Mouse (Mus musculus): ENCODE data around the gene Ceacam10. TPM values are rescaled to one million over a fixed set of nuclear protein-coding genes. Genes with fewer than 3 reads are reported as not detected.
A peak's percentile ranks its signal among the peaks of the same experiment; 100 is the strongest.
"Not testable (repeated sequence)": the region's sequence is repeated elsewhere in the genome, so short reads cannot be mapped to it uniquely, and the experiment has no call there.

Gene Ceacam10
- not detected for total RNA-seq (2021)
- long read RNA-seq: 0 reads

DNA sequence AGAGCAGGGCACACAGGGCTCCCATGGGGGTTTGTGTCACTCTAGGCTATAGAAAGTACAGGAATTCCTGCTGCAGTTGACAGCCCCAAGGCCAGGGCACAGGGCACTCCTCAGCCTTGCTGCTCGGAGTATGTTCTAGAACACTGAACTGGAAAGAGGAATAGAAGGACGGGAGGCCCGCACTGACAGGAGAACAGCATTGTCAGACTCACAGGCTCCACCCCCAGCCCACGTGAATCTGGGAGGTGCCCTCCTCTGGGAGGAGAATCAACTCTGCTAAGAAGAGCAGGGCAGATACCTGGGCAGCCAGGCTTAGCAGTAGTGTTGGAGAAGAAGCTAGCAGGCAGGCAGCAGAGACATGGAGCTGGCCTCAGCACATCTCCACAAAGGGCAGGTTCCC, at the start of gene Ceacam10:
TSS of gene Ceacam10 (plus strand) at position 289 of the 400 bp plus-strand sequence.
- not testable (repeated sequence) for DNase-seq (ENCODE audit: low spot score in 2 of 2)

DNA sequence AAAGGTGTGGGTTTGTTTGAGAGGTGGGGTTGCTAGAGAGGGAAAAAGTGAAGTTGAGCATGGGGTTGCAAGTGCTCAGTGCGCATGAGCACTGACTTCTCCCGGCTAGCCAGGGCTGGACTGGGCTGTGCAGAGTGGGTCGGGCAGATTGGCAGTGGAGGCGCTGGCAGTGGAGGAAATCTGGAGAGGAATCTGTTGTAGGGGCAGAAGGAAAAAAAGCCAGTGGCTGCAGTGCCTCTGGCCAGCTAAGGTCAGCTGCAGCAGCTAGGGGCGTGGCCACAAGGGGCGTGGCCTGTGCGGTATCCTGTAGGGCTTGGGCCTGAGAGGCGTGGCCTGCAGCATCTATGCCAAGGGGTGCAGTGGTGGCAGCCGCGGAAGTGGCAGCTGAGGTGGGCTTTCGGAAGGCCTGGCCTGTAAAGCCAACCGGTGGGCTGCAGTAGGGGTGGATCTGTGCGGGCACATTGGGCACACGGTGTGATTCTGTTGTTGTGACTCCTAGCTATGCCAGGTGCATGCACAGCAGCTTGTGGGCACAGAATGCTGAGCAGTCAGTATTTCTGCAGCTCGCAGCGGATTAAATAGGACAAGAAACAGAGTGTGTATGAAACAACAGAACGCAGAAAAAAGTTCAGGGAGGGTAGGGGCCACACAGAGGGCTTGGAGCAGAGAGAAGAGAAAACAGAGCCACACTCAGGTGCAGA, 40.9 kb upstream of the Ceacam10 start:
- no peak for DNase-seq (ENCODE audit: low spot score in 2 of 2)

DNA sequence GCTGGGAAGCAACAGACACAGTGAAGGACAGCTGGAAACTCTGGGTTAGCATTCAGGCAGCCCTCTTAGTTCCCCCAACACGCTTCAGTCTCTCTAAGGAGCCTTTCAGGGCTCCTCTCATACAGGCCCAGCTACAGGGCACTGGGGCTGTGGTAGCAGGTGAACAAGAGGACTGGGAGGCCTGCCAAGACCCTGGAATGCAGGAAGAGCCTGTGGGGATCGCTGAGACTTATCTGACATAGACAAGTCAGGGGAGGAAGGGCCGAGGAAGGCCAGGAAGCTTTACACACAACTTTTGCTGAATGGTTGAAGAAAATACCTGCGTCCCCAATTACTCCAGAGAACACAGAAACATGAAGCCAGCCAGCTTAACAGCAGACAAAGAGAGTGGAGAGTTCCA, 26.3 kb upstream of the Ceacam10 start:
- DNase-seq (ENCODE audit: low spot score in 2 of 2): no peak

DNA sequence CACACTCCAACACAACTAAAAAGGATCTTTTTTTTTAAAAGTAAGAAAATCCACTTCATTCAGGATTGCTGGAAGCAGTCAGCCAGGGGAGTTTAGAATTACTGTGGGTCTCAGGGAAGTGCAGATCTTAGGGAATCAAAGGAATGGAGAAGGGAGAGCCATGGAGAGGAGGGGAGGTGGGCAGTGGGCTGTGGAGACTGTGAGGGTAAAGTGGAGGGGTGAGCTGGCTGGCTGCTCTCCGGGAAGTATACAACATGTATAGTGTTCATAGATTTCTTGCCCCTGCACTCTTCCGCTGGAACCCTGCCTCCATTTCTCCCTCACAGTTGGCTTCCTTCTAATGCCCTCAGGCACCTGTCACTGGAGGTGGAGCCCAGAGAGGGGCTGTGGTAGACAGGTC, 25.4 kb upstream of the Ceacam10 start:
- DNase-seq (ENCODE audit: low spot score in 2 of 2): no peak

DNA sequence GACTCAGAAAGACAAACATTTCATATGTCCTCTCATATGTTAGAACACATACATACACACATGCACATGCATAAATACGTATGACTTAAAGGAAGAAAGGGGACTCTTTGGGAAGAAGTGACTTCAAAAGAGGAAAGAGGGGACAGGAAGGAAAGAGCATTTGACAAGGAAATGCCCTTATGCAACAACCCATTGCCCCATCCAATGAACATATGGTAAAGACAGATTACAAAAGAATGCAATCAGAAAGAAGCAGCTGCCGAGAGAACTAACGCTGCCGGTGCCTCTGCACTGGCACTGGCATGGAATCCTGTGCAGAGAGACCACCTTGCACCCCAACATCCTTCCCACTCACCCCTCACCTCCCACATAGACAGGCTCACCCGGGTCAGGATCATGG, 23.5 kb upstream of the Ceacam10 start:
- peak in 1 of 2 experiments; percentile 41 for DNase-seq (ENCODE audit: low spot score in 2 of 2)

DNA sequence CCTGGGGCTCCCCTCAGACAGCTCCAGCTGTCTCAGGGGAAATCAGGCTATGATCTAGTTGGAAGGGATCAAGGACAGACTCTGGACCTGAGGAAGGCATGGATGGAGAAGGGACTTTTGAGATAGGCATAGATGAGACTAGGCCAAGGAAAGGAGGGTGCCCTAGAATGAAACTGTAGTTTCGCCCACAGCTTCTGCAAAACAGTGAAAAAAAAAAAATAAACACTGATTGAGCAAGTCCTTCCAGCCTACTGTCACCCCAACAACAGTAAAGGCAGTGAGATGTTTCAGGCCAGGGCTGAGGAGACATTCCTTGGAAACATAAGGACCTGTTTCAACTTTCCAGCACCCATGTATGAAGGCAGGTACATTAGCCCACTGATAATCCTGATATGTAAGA, 18.5 kb upstream of the Ceacam10 start:
- DNase-seq (ENCODE audit: low spot score in 2 of 2): no peak

DNA sequence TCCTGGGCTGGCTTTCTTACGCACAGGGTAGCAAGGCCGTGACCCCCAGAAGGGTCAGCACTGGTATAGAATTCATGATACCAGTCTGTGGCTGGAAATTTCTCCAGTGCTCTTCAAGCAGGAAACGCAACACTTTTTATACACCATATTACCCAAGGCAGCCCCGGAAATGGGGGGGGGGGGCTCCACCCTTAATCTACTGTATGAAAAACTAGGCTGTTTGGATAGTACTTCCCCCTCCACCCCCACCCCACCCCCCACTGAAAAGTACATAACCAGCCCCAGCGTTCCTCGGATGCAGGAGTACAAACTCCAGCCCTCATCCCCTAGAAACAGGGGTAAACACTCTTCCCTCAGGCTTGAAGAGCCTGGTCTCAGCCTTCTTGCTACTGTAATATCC, 16.8 kb upstream of the Ceacam10 start, which contains the start of gene Cd177:
TSS of gene Cd177 (minus strand) at position 101 of the 400 bp plus-strand sequence.
- no peak for DNase-seq (ENCODE audit: low spot score in 2 of 2)

DNA sequence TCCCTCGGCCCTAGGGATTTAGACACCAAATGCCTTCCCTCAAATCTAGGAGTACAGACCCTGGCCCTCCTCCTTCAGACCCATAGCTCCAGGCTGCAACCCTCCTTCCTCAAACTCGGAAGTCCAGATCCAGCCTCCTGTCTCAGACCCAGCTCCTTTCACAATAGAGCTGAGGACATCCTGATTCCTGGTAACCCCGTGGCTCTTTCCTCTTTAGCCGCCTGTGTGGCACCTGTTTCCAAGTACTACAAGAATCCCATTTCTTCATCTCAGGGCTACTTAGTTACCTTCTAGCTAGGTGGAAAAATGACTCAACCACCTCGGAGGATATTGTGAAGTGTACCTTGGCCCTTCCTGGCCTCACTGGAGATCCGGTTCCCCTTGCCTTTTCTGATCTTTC, 15.8 kb upstream of the Ceacam10 start:
- DNase-seq (ENCODE audit: low spot score in 2 of 2): no peak

DNA sequence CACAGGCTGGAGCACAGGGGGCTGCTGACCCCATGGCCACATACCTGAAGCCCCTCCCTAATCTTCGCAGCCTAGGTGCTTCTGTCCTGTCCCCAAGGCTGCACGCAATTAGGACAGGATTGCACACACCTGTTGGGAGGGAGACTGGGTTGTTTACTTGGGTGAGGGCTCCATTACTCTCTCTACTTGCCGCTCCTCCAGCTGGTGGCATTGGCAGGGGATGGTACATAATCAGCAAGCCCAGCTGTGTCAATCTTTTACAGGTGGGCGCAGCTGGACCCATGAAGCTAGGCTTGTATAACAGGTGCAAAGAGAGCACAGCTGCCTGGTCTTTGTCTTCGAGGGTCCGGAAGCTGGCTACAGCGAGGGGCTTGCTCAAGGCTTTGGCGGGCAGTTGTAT, 14.4 kb upstream of the Ceacam10 start:
- DNase-seq (ENCODE audit: low spot score in 2 of 2): no peak

DNA sequence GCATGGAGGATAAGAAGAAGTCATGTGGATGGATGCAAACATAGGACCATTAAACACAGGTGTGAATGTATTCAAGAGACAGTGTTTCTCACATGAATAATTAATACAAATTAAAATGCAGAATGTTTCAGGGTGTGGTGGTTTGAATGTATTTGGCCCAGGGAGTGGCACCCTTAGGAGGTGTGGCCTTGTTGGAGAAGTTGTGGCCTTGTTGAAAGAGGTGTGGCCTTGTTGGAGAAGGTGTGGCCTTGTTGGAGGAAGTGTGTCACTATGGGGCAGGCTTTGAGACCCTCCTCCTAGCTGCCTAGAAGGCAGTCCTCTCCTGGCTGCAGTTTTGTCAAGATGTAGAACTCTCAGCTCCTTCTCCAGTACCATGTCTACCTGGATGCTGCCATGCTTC, 5.6 kb upstream of the Ceacam10 start:
- no peak for DNase-seq (ENCODE audit: low spot score in 2 of 2)

DNA sequence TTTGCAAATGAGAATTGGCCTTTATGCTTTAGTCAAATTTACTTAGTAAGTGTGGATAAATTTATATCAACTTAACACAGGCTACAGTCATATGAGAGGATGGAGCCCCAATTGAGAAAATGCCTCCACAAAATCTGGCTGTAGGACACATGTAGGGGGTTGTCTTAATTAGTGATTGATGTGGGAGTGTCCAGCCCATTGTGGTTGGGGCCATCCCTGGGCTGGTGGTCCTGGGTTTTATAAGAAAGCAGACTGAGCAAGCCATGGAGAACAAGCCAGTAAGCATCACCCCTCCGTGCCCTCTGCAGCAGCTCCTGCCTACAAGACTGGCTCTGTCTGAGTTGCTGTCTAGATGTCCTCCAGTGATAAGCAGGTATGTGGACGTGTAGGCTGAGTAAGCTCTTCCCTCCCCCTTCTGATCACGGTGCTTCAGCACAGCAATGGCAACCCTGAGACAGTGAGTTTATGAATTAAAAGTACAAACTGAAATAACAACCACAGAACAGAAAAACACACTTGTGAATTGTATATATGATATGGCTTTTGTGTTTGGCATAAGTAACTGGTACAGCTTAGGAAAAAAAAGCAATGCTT, 3.0 kb upstream of the Ceacam10 start:
- no peak for DNase-seq (ENCODE audit: low spot score in 2 of 2)

DNA sequence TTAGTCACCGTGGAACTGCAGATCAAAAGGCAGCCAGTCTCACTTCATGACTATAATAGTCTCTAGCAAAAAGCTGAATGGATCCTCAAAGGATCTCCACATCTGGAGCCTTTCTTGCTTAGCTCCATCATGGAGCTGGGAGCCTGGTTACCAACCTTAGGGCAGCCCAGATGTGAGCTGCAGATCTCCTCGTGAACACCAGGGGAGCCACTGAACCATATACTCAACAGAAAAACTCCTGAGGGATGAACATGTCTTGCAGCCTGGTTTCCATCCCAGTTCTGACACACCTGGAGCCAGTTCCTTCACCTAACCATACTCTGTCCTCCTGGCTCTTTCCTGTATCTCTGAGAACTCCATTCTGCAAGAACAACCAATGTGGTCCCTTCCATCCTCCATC, 861 bp upstream of the Ceacam10 start:
- no peak for DNase-seq (ENCODE audit: low spot score in 2 of 2)

DNA sequence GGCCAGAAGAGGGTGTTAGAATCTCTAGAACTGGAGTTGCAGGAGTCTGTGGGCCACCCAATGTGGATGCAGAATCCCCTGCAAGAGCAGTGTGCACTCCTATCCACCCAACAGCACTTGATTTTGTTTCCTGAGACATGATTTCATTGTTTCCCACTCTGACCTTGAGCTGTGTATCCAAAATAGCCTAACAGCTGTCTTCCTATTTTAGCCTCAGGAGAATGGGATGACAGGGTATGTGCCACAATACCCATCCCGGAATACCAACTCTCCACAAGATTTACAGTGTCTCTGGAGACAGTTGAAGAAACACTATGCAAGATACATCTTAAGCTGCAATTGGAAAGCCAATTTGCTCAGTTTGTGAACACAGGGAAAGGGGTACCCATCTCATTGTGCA, 20.9 kb downstream of the Ceacam10 start:
- DNase-seq (ENCODE audit: low spot score in 2 of 2): no peak

DNA sequence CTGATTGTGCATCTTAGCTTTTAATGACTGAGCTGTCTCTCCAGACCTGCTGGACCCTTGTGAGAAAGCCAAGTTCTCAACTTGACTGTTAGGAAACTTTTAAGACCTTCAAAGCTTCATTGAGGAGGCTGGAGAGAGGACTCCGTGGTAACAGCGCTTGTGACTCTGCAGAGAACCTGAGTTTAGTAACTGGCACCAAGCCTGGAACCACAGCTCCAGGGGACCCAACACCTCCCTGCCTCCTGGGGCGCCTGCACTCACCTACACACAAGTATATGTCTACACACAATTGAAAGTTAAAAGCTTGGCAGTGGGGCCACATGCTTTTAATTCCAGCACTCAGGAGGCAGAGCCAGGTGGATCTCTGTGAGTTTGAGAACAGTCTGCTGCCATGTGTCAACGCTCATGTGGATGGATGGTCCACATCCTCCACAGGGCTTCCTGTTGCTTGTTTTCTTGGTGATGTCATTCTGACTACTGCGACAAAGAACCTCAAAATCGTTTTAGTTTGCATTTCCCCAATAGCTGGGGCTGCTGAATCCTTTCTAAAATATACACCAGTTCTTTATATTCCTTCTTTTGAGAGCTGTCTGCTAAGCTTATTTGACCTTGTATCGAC, 25.3 kb downstream of the Ceacam10 start:
- DNase-seq (ENCODE audit: low spot score in 2 of 2): no peak

DNA sequence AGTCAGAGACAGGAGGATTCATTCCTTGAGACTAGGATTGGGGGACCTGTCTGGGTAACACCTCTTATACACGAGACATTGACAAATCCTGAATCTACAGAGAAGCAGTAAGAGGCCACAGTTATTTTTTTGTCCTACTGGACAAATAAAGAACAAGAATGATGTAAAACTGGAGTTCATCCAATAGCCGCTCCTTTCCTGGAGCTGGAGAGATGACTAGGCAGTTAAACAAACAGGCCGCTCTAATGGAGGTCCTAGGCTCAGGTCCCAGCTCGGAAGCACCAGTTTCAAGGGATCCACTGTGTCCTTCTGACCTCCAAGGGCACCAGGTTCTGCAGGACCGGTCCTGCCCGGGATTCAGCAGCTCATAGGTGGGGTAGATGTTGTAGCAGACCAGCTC, 27.8 kb downstream of the Ceacam10 start:
- no peak for DNase-seq (ENCODE audit: low spot score in 2 of 2)

DNA sequence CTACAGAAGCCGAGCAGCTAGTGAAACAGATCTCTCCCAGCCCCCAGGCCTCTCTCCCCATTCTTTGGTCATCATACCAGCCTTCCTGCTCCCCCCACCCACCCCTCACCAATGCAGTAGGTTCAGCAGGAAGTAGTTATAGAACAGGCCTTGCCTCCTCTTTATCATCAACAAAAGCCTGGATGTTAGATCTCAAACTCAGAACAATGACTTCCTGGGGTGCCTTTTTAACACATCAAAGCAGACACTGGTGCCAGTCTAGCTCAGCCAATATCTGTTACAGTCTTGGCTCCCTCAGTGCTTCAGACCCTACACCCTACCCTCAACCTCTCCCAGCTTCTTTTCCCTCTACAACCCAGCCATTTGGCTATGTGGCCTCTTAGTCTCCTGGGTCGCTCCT, 32.0 kb downstream of the Ceacam10 start:
- DNase-seq (ENCODE audit: low spot score in 2 of 2): no peak

DNA sequence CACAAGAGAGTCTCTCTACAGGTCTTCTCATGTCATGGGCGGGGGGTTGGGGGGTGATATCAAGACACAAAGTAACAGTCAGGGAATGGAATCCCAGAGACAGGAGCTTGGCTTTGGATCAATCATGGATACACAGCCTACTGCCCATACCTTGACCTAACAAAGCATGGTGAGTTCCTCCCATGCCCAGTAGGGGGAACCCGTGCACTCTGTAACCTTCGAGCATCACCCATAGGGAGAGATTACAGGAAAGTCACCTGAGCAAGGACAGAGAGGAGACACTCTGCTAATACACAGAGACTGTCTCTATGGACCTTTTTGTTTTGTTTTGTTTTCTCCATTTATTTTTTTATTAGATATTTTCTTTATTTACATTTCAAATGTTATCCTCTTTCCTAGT, 40.5 kb downstream of the Ceacam10 start:
- DNase-seq (ENCODE audit: low spot score in 2 of 2): peak; percentile 19 to 78

DNA sequence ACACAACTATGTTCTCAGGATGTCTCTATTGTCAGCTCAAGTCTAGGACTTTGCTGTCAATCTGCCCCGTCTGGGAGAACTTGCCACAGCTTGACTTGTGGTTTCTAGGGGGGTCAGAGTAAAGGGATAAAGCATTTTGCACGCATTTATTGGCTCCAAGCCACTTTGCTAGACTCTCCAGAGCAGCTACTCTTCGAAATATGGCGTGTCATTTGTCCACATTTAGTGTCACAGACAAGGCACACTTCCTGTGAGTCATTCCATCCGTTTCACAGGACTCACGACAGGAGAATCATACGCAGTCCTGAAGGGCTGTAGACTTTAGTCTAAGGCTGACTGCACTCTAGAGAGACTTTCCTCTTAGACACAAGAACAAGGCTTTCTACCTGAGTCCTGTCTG, 47.4 kb downstream of the Ceacam10 start:
- no peak for DNase-seq (ENCODE audit: low spot score in 2 of 2)

DNA sequence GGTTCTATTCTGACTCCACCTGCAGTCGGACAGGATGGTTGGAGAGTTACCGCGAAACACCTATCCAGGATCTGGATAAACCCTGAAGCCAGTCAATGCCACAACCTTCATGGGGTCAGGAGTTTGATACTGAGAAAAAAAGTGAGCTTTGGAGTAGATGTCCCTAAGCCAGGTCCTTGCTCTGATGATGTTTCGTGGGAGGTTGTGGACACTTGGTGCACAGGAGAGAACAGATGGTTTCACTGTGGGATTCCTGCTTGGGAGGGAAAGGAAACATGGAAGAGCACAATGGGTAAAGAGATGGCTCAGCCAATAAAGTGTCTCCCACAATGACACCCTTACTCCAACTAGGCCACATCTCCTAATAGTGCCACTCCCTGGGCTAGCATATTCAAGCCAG, 50.2 kb downstream of the Ceacam10 start:
- DNase-seq (ENCODE audit: low spot score in 2 of 2): no peak
